Mouse (Mus musculus) stomach, postnatal 0 days (tissue): ENCODE measurements around the gene L3mbtl4.

Experiments
- CTCF ChIP-seq: IDR thresholded peaks from 2 replicates; pipeline ENCODE4 v1.5.1; 2016; ENCODE audit warnings: antibody characterized with exemption, low read depth, mild to moderate bottlenecking, moderate library complexity
- EP300 ChIP-seq: optimal IDR thresholded peaks from 2 replicates; pipeline ENCODE3; 2016; ENCODE audit warnings: antibody characterized with exemption

- TF ChIP-seq CTCF (no peak), EP300 (no peak)
These were observed 97.5 kb downstream of the L3mbtl4 start for GRCm38 (mm10) chr17:68371101-68371500.
